In the genomic region with DNA sequence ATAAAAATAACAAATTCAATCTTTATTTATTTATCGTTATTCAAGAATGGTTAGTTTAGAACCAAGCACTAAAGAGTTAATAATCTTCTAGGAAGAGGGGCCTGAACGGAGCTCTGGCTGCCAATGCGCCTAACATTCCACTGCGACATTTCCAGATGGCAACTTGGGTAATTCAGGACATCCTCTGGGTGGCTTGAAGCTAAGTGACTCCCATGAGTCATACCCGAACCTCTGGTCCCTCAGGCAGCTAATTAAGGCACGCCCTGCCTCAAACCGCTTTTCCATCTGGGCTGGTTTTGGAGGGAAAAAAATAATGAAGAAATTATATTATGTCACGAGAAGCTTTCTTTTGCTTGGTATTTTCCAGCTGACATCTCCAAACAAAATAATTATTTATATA, we compare ENCODE assay signal across 29 mouse cellular contexts. TPM values are rescaled to one million over a fixed set of nuclear protein-coding genes. Genes with fewer than 3 reads are reported as not detected.
DNase-seq lines count a peak whose midpoint lies in the region; ATAC-seq and TF ChIP-seq lines count a peak whose summit lies in the region.
"Had no signal": no experiment of that assay in that cellular context is flagged by ENCODE, and none has a peak within 500 bp of the region (broad histone marks: within the 10 kb centered on the region; RNA-seq: fewer than 3 reads in every experiment).

No protein-coding gene starts in this region.

- no peaks in the 10 kb centered on the region for H3K27me3 ChIP-seq in heart, embryonic 11.5 days (ENCODE audit: control insufficient read depth, insufficient read depth, low read length)
- H3K27me3 ChIP-seq in midbrain, embryonic 11.5 days (ENCODE audit: control insufficient read depth, insufficient read depth, low read length), result no peaks in the 10 kb centered on the region
- H3K27me3 ChIP-seq in midbrain, embryonic 10.5 days (ENCODE audit: low read depth, poor library complexity, severe bottlenecking), result no peaks in the 10 kb centered on the region
- H3K27me3 ChIP-seq: CH12.LX; forebrain, embryonic 13.5 days; intestine, embryonic 15.5 days; limb, embryonic 15.5 days; liver, embryonic 13.5 days had no signal

- no peak for TF ChIP-seq CTCF in gastrocnemius, adult 2 months (IDR thresholded peaks at IDR 0.05)

- WGBS in heart, embryonic 11.5 days (ENCODE audit: insufficient replicate concordance), result 59% methylated on average over 8 of the region's 8 CpGs
- WGBS in midbrain, embryonic 11.5 days, result 81% methylated on average over 8 of the region's 8 CpGs
- 75% methylated on average over 8 of the region's 8 CpGs for WGBS in midbrain, embryonic 10.5 days

- DNase-seq in gastrocnemius, adult 2 months, result peak; percentile 53
- no peak for DNase-seq in gastrocnemius, postnatal 36 days
- peak; percentile 7 for DNase-seq in heart, postnatal 25 days (ENCODE audit: low spot score)
- DNase-seq in midbrain, embryonic 11.5 days (ENCODE audit: low spot score, missing footprints), result peak; percentile 14
- DNase-seq in midbrain, embryonic 10.5 days (ENCODE audit: low spot score), result no peak
- peak; percentile 47 for DNase-seq in skeletal muscle tissue, adult 2 months (ENCODE audit: low read depth, low spot score)
- DNase-seq: adrenal gland, postnatal 10 days; cerebellum, adult 11-12 months; cerebellum, adult 9-11 months; kidney, adult 2 months; kidney, postnatal 36 days; lung, adult 18-20 months; midbrain, embryonic 14.5 days; thymus, postnatal 4 days had no signal

- H3K4me3 ChIP-seq in gastrocnemius, adult 2 months, result no peak overlapping the region
- H3K4me3 ChIP-seq in heart, embryonic 11.5 days (ENCODE audit: low read depth, low read length), result no peak overlapping the region
- H3K4me3 ChIP-seq in midbrain, embryonic 11.5 days (ENCODE audit: low read depth, low read length), result no peak overlapping the region
- H3K4me3 ChIP-seq in midbrain, embryonic 10.5 days, result no peak overlapping the region
- H3K4me3 ChIP-seq: forebrain, embryonic 13.5 days; intestine, embryonic 15.5 days; layer of hippocampus, adult 2 months; limb, embryonic 15.5 days; liver, embryonic 13.5 days had no signal

- no peak overlapping the region for H3K4me2 ChIP-seq in heart, embryonic 11.5 days
- H3K4me2 ChIP-seq in midbrain, embryonic 11.5 days, result no peak overlapping the region
- H3K4me2 ChIP-seq: forebrain, embryonic 13.5 days; intestine, embryonic 15.5 days; limb, embryonic 15.5 days had no signal

- peak overlapping the region; percentile 28; the same call in 1 of the 2 replicates for H3K27ac ChIP-seq in gastrocnemius, adult 2 months
- no peak overlapping the region for H3K27ac ChIP-seq in heart, embryonic 11.5 days (ENCODE audit: low read depth, low read length)
- H3K27ac ChIP-seq in midbrain, embryonic 11.5 days (ENCODE audit: low read depth, low read length), result no peak overlapping the region
- H3K27ac ChIP-seq in midbrain, embryonic 10.5 days (replicated peaks), result no peak overlapping the region
- H3K27ac ChIP-seq: forebrain, embryonic 13.5 days; hindbrain, postnatal 0 days; intestine, embryonic 15.5 days; layer of hippocampus, adult 2 months; limb, embryonic 15.5 days; liver, embryonic 13.5 days had no signal

- H3K36me3 ChIP-seq in heart, embryonic 11.5 days (ENCODE audit: control insufficient read depth, insufficient read depth, low read length), result no peaks in the 10 kb centered on the region; the same call in 1 of the 2 replicates
- no peaks in the 10 kb centered on the region for H3K36me3 ChIP-seq in midbrain, embryonic 11.5 days (ENCODE audit: control insufficient read depth, insufficient read depth, low read length)
- no peaks in the 10 kb centered on the region for H3K36me3 ChIP-seq in midbrain, embryonic 10.5 days
- H3K36me3 ChIP-seq: intestine, embryonic 15.5 days; limb, embryonic 15.5 days; liver, embryonic 13.5 days had no signal

- no peaks in the 10 kb centered on the region for H3K9me3 ChIP-seq in heart, embryonic 11.5 days (replicated peaks; ENCODE audit: control insufficient read depth, low read length)
- H3K9me3 ChIP-seq in midbrain, embryonic 11.5 days (ENCODE audit: control insufficient read depth, low read length), result no peaks in the 10 kb centered on the region
- no peaks in the 10 kb centered on the region for H3K9me3 ChIP-seq in midbrain, embryonic 10.5 days (replicated peaks)
- H3K9me3 ChIP-seq: forebrain, embryonic 13.5 days; intestine, embryonic 15.5 days; limb, embryonic 15.5 days; liver, embryonic 13.5 days had no signal

- no peak for ATAC-seq in heart, embryonic 11.5 days (replicated peaks; ENCODE audit: insufficient number of reproducible peaks, low FRiP score, low TSS enrichment)
- ATAC-seq in midbrain, embryonic 11.5 days (ENCODE audit: low FRiP score), result no peak
- ATAC-seq in megakaryocyte-erythroid progenitor cell, adult 5-6 weeks (replicated peaks; ENCODE audit: low FRiP score, low TSS enrichment, poor library complexity, severe bottlenecking), result no peak
- ATAC-seq: forebrain, embryonic 13.5 days; hindbrain, postnatal 0 days; intestine, embryonic 15.5 days had no signal

- no peak overlapping the region for H3K9ac ChIP-seq in heart, embryonic 11.5 days (ENCODE audit: low read depth, low read length)
- no peak overlapping the region for H3K9ac ChIP-seq in midbrain, embryonic 11.5 days (ENCODE audit: low read length)
- H3K9ac ChIP-seq: forebrain, embryonic 13.5 days; intestine, embryonic 15.5 days; limb, embryonic 15.5 days; liver, embryonic 13.5 days had no signal

- intact Hi-C loops in gastrocnemius, adult 2 months (cut with DNase I), result no loop called here
- intact Hi-C loops in gastrocnemius, postnatal 36 days (cut with DNase I), result no loop called here
- intact Hi-C loops in heart, postnatal 25 days (cut with DNase I), result no loop called here

- no peaks in the 10 kb centered on the region for H3K4me1 ChIP-seq in heart, embryonic 11.5 days (ENCODE audit: control insufficient read depth, insufficient read depth, low read length)
- H3K4me1 ChIP-seq in midbrain, embryonic 11.5 days (ENCODE audit: control insufficient read depth, insufficient read depth, low read length), result no peaks in the 10 kb centered on the region
- H3K4me1 ChIP-seq in midbrain, embryonic 10.5 days, result no peaks in the 10 kb centered on the region
- H3K4me1 ChIP-seq: forebrain, embryonic 13.5 days; intestine, embryonic 15.5 days had no signal

RNA-seq across cellular contexts. Expression of a gene that starts 14.6 kb away (rescaled TPM):
- total RNA-seq in gastrocnemius, adult 2 months (2021), result 10 to 100 TPM in 1 of 2 experiments, 1 to 10 TPM in 1; 7.3 to 14.9 TPM
- 10 to 100 TPM; 13.0 to 14.2 TPM for total RNA-seq in gastrocnemius, postnatal 36 days (2021)
- 1 to 10 TPM; 7.1 to 8.2 TPM for total RNA-seq in heart, postnatal 25 days (2021)
- 2.7 and 3.8 TPM in 2 replicates for polyA plus RNA-seq in heart, embryonic 11.5 days (2014; fragmentation: Nextera tagmentation; extraction: Ambion mirVana)
- polyA plus RNA-seq in midbrain, embryonic 11.5 days (2014; fragmentation: Nextera tagmentation; extraction: Ambion mirVana), result 7.4 and 7.6 TPM in 2 replicates
- polyA plus RNA-seq in midbrain, embryonic 10.5 days (2016; fragmentation: Nextera tagmentation; extraction: Ambion mirVana), result 6.3 and 6.5 TPM in 2 replicates
- 0.09 and 0.84 TPM in 2 replicates for total RNA-seq in megakaryocyte-erythroid progenitor cell, adult 5-6 weeks (2014; fragmentation: Nextera tagmentation)
- total RNA-seq in megakaryocyte-erythroid progenitor cell, adult 5-6 weeks (2017), result 1.3 and 4.9 TPM in 2 replicates
- polyA plus RNA-seq: C2C12 had no signal

RNA-seq across cellular contexts. Expression of a gene that starts 36.8 kb away (rescaled TPM):
- under 1 TPM; 0.33 TPM for total RNA-seq in gastrocnemius, adult 2 months (2021)
- under 1 TPM; 0.36 to 0.69 TPM for total RNA-seq in gastrocnemius, postnatal 36 days (2021)
- under 1 TPM; 0.47 to 0.70 TPM for total RNA-seq in heart, postnatal 25 days (2021)
- 0.87 and 6.1 TPM in 2 replicates for polyA plus RNA-seq in heart, embryonic 11.5 days (2014; fragmentation: Nextera tagmentation; extraction: Ambion mirVana)
- 0.06 and 0.12 TPM in 2 replicates for polyA plus RNA-seq in midbrain, embryonic 11.5 days (2014; fragmentation: Nextera tagmentation; extraction: Ambion mirVana)
- polyA plus RNA-seq in midbrain, embryonic 10.5 days (2016; fragmentation: Nextera tagmentation; extraction: Ambion mirVana), result 0.06 TPM in 1 of 2 replicates, not detected in the other
- not detected in 2 replicates for total RNA-seq in megakaryocyte-erythroid progenitor cell, adult 5-6 weeks (2014; fragmentation: Nextera tagmentation)
- total RNA-seq in megakaryocyte-erythroid progenitor cell, adult 5-6 weeks (2017), result not detected in 2 replicates
- total RNA-seq: CH12.LX; common myeloid progenitor, adult 5-6 weeks; ES-E14; megakaryocyte, adult 5-6 weeks; monocyte, adult 5-6 weeks had no signal
- polyA plus RNA-seq: C2C12; small intestine, adult 2 months had no signal

Comparison
In these comparisons a context has a peak if more than half of its experiments do, and no peak if none do; other contexts are left out.
1. DNase-seq: peak in gastrocnemius, adult 2 months (single experiment), heart, postnatal 25 days (single experiment), midbrain, embryonic 11.5 days (single experiment) and skeletal muscle tissue, adult 2 months (single experiment); none in gastrocnemius, postnatal 36 days (0 of 2) and midbrain, embryonic 10.5 days (single experiment).